Mouse (Mus musculus) kidney, postnatal 0 days (tissue): Measurements from ENCODE around the gene Ciao2b. TPM values are rescaled to one million over a fixed set of nuclear protein-coding genes. Genes with fewer than 3 reads are reported as not detected.

Experiments used
- ATAC-seq: fragments of 200-750 bp; cut with Nextera tagmentation; replicated peaks from 2 replicates; pipeline ENCODE4 v1.8.0; 2017; ENCODE audit warnings: low read depth, moderate number of reproducible peaks, moderate TSS enrichment, moderate library complexity; ENCODE audit not compliant: low FRiP score
- DNase-seq: peaks from one replicate; pipeline ENCODE4 v3.0.0-alpha.2; 2016; ENCODE audit warnings: low spot score
- H3K27ac ChIP-seq: fragments of 300-500 bp; sonication (generic); 2 replicates; pipeline ENCODE4 v1.5.1; 2014; ENCODE audit warnings: mild to moderate bottlenecking
- H3K27me3 ChIP-seq: fragments of 300-500 bp; sonication (generic); 2 replicates; pipeline ENCODE4 v1.6.1; 2014; ENCODE audit warnings: low read length, mixed read lengths; ENCODE audit not compliant: insufficient read depth
- H3K36me3 ChIP-seq: fragments of 300-500 bp; sonication (generic); 2 replicates; pipeline ENCODE4 v1.6.1; 2014; ENCODE audit warnings: low read length, mixed read lengths; ENCODE audit not compliant: insufficient read depth
- H3K4me1 ChIP-seq: fragments of 300-500 bp; sonication (generic); replicated peaks from 2 replicates; pipeline ENCODE4 v1.6.1; 2014; ENCODE audit warnings: antibody characterized with exemption, low read length, mixed read lengths; ENCODE audit not compliant: insufficient read depth
- H3K4me2 ChIP-seq: fragments of 300-500 bp; sonication (generic); 2 replicates; pipeline ENCODE4 v1.6.1; 2014; ENCODE audit warnings: mild to moderate bottlenecking, low read length, moderate library complexity, mixed read lengths
- H3K4me3 ChIP-seq: fragments of 300-500 bp; sonication (generic); replicated peaks from 2 replicates; pipeline ENCODE4 v1.5.1; 2014; ENCODE audit warnings: low read depth, low read length
- H3K9ac ChIP-seq: fragments of 300-500 bp; sonication (generic); 2 replicates; pipeline ENCODE4 v1.6.1; 2014; ENCODE audit warnings: low read depth, low read length
- H3K9me3 ChIP-seq: fragments of 300-500 bp; sonication (generic); replicated peaks from 2 replicates; pipeline ENCODE4 v1.6.1; 2016; ENCODE audit warnings: low read length, inconsistent platforms, mixed read lengths
- CTCF ChIP-seq: IDR thresholded peaks from 2 replicates; pipeline ENCODE4 v1.5.1; 2016; ENCODE audit warnings: antibody characterized with exemption, low read depth, mild to moderate bottlenecking, moderate library complexity
- WGBS: fragments of 180-500 bp; shearing (Covaris S2); extraction: QIAGEN DNeasy Blood & Tissue Kit; methylation state at CpG from one replicate; pipeline ENCODE4 v1.1.7; 2014; 5-methylcytosine and 5-hydroxymethylcytosine counted together
- polyA plus RNA-seq: library from polyadenylated mRNA; unstranded; fragments of >200 nt; fragmentation: Nextera tagmentation; extraction: Ambion mirVana; gene quantifications from 2 replicates; pipeline ENCODE4 v1.2.1, GENCODE M21; 2015

Gene Ciao2b
- polyA plus RNA-seq, 1 experiment from 2014 or later = 92.7 TPM

GRCm38 (mm10) chr8:104601386-104601785 is 40.4 kb downstream of the Ciao2b start:
- Histone ChIP-seq H3K4me1 (0 out of 2 replicates have a peak, but pooled peaks cover 14% of the 10 kb centered on the region), H3K27ac (no peak overlapping the region), H3K9ac (no peak overlapping the region), H3K9me3 (no peaks in the 10 kb centered on the region), H3K4me2 (peak overlapping the region; percentile 18; the same call in 1 of the 2 replicates), H3K36me3 (no peaks in the 10 kb centered on the region), H3K27me3 (no peaks in the 10 kb centered on the region), H3K4me3 (no peak overlapping the region)
- DNase-seq (no peak), ATAC-seq (no peak)
- TF ChIP-seq CTCF = no peak
- 27% methylated on average over 7 of the region's 7 CpGs for WGBS

GRCm38 (mm10) chr8:104598496-104598895 is 43.3 kb downstream of the Ciao2b start:
- TF ChIP-seq CTCF = no peak
- Histone ChIP-seq H3K4me1 (0 out of 2 replicates have a peak, but pooled peaks cover 14% of the 10 kb centered on the region), H3K27me3 (no peaks in the 10 kb centered on the region), H3K9me3 (no peaks in the 10 kb centered on the region), H3K36me3 (peaks cover 14% of the 10 kb centered on the region), H3K4me3 (no peak overlapping the region), H3K27ac (no peak overlapping the region; the same call in 1 of the 2 replicates), H3K9ac (no peak overlapping the region), H3K4me2 (no peak overlapping the region)
- DNase-seq = peak; percentile 80
- peak; percentile 45 for ATAC-seq
- WGBS = 9% methylated on average over 6 of the region's 6 CpGs

DNA sequence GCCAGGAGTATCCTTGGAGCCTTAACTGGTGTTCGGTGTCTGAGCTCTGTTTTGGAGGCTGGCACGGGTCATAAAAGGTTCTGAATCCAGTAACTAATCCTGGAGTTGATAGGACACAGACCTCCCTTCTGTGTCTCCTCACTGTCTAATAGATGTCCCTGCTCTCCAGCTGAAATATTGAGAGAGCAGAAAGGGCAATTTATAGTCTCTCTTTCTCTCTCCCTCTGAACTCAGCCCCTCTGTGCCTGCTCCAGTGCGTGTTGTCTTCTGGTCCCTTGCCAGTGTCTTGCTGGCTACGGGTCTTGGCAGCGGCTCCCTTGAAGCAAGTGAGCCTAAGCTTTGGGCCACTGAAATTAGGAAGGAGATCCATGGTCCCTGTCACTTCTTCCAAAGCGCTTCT is 44.1 kb downstream of the Ciao2b start:
- TF ChIP-seq CTCF = no peak
- Histone ChIP-seq H3K4me1 (0 out of 2 replicates have a peak, but pooled peaks cover 14% of the 10 kb centered on the region), H3K9me3 (no peaks in the 10 kb centered on the region), H3K27me3 (no peaks in the 10 kb centered on the region), H3K4me3 (no peak overlapping the region), H3K4me2 (no peak overlapping the region), H3K36me3 (peaks cover 17% of the 10 kb centered on the region), H3K27ac (peak overlapping the region; percentile 75), H3K9ac (no peak overlapping the region)
- ATAC-seq = no peak
- 39% methylated on average over 6 of the region's 6 CpGs for WGBS
- DNase-seq = peak; percentile 70

GRCm38 (mm10) chr8:104595773-104596536 is 45.8 kb downstream of the Ciao2b start:
- no peaks in the 10 kb centered on the region for H3K27me3 ChIP-seq
- H3K4me1 ChIP-seq = peaks cover 9% of the 10 kb centered on the region; the same call in 1 of the 2 replicates
- H3K27ac ChIP-seq = peak overlapping the region; percentile 54
- TF ChIP-seq CTCF = no peak
- WGBS = 43% methylated on average over 21 of the region's 21 CpGs
- ATAC-seq (no peak), DNase-seq (peak; percentile 47)
- 0 out of 2 replicates have a peak overlapping the region, but pooled peaks have one; percentile 3 for H3K4me2 ChIP-seq
- no peaks in the 10 kb centered on the region for H3K9me3 ChIP-seq
- H3K9ac ChIP-seq = 0 out of 2 replicates have a peak overlapping the region, but pooled peaks have one; percentile 23
- no peak overlapping the region for H3K4me3 ChIP-seq
- H3K36me3 ChIP-seq = peaks cover 17% of the 10 kb centered on the region

DNA sequence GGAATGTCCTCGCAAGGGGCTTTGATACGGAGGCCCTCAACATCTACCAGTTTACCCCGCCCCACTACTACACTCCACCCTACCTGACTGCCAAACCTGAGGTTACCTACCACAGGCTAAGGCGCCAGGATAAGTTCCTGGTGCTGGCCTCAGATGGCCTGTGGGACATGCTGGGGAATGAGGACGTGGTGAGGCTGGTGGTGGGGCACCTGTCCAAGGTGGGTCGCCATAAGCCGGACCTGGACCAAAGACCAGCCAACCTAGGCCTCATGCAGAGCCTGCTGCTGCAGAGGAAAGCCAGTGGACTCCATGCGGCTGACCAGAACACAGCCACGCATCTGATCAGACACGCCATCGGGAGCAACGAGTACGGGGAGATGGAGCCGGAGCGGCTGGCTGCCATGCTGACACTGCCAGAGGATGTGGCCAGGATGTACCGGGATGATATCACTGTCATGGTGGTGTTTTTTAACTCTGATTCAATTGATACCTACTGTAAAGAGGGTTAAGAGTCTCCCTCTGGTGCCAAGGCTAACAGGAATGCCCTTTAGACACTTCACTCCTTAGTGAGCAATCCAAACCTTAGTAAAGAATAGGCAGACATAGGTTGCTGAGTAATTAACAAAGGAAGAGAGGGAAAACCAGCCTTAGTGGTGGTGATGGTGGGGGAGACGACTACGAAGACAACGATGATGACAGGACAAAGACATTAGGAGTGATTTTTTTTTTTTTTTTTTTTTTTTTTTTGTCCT is 47.0 kb downstream of the Ciao2b start:
- ATAC-seq = no peak
- peaks cover 9% of the 10 kb centered on the region for H3K4me1 ChIP-seq
- WGBS = 95% methylated on average over 19 of the region's 19 CpGs
- no peak overlapping the region for H3K27ac ChIP-seq
- no peak for TF ChIP-seq CTCF
- H3K9me3 ChIP-seq = no peaks in the 10 kb centered on the region
- H3K36me3 ChIP-seq = peaks cover 17% of the 10 kb centered on the region
- no peak overlapping the region for H3K9ac ChIP-seq
- H3K4me3 ChIP-seq = no peak overlapping the region
- DNase-seq = no peak
- H3K4me2 ChIP-seq = no peak overlapping the region
- H3K27me3 ChIP-seq = no peaks in the 10 kb centered on the region

DNA sequence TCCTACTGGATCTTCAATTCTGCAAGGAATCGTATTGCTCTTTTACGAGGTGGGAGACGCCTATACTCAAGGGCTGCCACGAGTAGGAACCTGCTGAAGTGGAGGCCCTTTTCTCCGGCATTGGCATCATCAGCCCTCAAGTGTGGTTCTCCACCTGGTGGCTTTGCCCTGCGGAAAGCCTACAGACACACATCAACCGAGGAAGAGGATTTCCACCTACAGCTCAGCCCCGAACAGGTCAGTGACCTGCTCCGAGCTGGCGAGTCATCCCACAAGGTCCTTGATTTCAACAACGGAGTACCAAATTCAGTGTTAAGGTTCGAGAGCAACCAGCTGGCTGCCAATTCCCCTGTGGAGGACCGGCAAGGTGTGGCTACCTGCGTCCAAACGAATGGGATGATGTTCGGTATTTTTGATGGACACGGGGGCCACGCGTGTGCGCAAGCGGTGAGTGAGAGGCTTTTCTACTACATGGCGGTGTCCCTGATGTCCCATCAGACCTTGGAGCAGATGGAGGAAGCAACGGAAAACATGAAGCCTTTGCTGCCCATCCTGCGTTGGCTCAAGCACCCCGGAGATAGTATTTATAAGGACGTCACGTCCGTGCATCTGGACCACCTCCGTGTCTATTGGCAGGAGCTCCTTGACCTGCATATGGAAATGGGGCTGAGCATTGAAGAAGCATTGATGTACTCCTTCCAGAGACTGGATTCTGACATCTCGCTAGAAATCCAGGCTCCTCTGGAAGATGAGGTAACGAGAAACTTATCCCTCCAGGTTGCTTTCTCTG is 48.0 kb downstream of the Ciao2b start:
- peaks cover 4% of the 10 kb centered on the region for H3K4me1 ChIP-seq
- H3K27ac ChIP-seq = no peak overlapping the region
- ATAC-seq (no peak), DNase-seq (no peak)
- H3K9me3 ChIP-seq = no peaks in the 10 kb centered on the region
- no peak overlapping the region for H3K4me3 ChIP-seq
- H3K9ac ChIP-seq = no peak overlapping the region
- peaks cover 17% of the 10 kb centered on the region for H3K36me3 ChIP-seq
- TF ChIP-seq CTCF = no peak
- H3K27me3 ChIP-seq = no peaks in the 10 kb centered on the region
- 90% methylated on average over 31 of the region's 31 CpGs for WGBS
- H3K4me2 ChIP-seq = no peak overlapping the region
